Mouse (Mus musculus): ENCODE measurements around the gene Cd93.

The Cd93 gene

GRCm38 (mm10) chr2:148441421-148441820 lies 1.9 kb downstream of the Cd93 start:
- DNase-seq, result no peak

DNA sequence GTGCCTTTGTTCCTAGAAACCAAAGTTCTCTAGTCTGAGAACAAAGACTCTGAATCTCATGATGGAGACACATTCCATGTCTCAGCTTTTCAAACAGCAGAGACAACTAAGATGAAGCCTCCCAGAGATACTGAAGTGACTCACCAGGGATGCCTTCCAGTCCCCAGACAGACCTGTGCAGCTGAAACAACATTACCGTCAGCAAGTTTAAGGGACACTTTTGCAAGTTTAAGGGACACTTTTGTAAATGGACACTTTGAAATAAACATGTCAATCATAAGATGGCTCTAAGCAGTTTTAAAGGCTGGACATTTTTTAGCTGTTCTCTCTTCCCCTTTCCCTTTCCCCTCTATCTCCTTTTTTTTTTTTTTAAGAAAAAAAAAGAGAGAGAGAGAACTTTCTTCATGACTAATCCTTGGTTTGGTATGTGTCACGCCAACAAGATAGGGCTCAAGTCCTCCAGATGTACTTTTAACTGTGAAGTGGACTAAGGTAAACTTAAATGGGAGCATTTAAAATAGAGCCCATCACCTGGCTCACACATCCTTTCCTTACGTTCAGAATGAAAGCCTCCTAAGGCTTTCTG lies 3.6 kb downstream of the Cd93 start:
- DNase-seq, result no peak

DNA sequence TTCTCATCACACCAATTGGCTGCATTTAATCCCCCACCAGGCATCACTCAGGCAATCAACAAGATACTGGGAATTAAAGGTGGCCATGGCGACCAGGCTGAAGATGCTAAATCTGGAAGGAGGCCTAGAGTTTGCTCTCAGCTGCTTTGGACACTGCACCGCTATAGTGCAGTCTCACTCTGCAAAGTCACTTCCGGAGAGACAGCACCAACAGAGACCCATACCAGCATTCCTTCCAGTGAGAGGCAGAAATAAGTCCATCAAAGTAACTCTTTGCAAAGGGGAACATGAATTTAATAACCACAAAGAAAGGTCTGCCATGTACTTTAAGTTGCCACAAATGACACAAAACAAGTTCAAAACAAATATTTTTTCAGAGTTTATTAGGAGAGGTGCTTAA lies 7.1 kb downstream of the Cd93 start:
- peak; percentile 1 to 3 for DNase-seq

DNA sequence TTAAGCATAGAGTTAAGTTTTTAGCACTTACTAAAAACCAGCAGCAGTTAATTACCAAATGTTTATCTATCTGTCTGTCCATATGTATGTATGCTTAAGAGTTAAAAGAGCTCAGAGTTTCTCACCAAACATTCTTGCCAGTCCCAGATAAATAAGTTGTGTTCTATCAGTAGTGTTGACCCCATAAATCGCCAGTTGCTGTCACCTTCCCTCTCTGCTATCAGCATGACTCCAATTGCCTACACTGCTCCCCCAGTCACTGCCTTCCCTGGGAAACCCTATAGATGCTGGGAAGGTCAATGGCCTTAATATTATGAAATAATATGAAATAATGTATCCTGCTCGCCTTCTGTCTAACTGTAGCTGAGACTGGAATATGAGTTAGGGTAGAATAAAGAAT lies 11.0 kb downstream of the Cd93 start:
- DNase-seq, result no peak

DNA sequence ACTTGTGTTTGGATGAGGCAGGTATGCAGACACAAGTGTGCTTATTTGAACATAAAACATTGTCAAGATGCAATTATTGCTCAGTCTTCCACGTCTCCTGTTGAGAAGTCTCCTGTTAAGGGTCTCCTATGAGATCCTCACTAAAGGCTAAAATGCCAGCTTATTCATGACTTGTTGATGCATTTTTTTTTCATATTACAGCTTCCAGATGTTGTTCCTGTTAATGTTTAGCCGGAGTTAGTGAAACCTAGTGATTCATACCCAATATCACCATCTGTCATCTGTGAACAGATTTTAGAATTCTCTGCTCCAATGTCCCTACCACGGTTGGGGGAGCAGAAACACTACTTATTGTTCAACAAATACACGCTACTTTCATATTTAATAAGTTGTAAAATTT lies 12.4 kb downstream of the Cd93 start:
- DNase-seq, result no peak

DNA sequence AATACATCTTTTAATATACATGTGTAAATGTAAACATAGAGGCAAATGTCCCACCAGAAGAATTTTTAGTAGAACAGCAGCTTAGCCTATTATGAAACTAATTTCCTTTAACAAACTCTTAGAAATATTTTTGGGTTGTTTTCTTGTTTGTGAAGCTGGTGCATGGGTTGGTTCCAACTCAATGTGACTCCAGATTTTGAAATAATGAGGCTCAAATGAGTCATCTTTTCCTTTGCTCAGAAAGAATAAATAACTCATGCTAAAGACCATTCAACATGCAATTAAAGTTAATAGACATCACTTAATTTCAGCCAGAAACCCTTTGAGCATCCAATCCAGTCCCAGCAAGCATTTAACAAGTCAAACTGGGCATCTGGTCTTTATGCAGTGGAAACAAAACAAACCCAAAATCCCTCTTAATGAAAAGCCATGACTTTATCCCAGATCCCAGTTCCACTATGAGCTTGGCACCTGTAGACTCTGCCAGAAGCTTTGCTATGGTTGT lies 14.3 kb downstream of the Cd93 start:
- DNase-seq, result no peak

DNA sequence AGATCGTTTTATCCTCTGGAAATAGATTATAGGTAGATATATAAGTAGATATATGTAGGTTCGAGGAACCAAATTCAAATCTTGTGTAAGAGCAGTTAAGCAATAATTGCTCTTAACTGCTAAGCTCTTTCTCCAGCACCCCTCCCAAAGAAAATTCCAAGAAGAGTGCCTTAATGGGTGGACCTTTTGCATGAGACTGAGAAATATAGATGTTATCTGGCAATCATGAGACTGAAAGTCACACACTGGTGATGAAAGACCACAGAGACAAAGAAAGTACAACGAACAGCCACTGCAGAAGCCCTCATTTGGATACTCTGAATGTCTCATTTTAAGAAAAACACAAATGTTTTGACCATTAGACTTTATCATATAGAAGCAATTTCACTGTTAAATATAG lies 14.8 kb downstream of the Cd93 start:
- no peak for DNase-seq

DNA sequence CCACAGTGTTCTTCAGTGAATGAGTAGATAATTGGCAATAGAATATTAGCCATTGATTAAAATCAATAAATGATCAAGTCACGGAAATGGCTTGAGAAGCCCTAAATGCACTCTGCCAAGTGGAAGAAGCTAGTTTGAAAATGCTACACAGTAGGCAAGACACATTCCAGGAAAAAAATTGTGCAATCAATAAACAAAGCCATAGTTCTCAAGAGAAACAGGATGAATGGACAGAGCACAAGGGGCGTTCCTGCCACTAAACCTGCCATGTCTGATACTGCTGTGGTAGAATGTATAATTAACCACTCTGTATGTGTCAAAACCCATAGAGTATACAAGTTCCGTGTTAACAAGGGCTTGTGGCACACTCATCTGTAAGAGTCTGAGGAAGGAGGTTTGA lies 15.8 kb downstream of the Cd93 start:
- no peak for DNase-seq

GRCm38 (mm10) chr2:148425709-148426382 lies 17.5 kb downstream of the Cd93 start:
- DNase-seq, result no peak

DNA sequence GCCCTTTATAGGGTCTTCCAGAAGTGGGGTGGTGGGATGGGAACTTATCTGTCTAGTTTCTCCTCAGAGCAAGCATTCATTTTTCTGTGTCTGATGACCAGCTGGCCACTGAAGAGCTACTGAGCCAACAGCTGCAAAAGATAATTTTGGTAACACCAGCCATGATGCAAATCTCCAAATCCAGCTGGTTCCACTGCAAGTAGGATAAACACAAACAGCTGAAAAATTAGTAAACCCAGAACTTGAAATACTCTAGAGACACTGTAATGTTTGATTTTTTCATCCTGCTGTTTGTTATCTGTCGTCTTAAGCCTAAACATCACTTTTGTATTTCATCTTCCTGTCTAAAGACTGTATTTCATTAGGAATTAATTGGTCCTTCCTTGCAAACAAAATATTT lies 21.7 kb downstream of the Cd93 start:
- no peak for DNase-seq

DNA sequence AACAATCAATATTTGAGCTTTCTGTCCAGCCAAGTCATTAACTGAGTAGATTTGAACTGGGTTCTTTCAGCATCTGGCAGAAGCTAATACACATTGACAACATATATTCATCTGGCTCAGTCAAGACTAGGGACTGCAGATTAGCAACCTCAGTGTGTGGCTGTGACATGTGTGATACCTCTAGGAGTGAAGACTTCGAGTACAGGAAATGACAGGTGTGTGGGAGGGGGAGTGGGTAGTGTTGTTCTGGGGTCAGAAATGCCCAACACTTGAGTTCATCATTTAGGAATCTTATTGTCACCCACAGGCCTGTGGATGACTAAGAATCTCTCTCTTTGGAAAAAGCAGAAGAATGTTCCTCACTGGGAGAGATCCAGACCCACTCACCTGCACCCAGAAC lies 22.3 kb downstream of the Cd93 start:
- DNase-seq, result no peak

GRCm38 (mm10) chr2:148419776-148420175 lies 23.6 kb downstream of the Cd93 start:
- no peak for DNase-seq

DNA sequence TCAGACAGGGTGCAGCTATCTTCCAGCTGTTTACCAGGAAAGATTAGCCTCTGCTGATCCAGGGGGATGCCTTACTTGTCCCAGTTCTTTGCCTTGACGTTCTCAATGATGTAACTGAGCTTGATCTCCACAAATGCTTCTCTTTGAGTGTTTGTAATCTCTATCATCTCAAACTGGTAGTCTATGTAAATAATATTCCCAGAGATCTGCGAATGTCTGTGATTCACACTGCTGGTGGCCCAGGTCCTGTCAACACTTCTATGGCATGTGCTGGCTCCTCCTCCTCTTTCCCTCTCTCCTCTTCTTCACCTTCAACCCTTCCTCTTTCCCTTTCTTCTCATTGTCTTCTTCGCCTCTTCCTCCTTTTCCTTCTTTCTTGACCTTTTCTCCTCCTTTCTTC lies 24.2 kb downstream of the Cd93 start:
- no peak for DNase-seq

- DNase-seq, result no peak
Observed at GRCm38 (mm10) chr2:148409821-148410220, 33.5 kb downstream of the Cd93 start.

- DNase-seq, result peak; percentile 82
Observed at GRCm38 (mm10) chr2:148409141-148409540, 34.2 kb downstream of the Cd93 start.

DNA sequence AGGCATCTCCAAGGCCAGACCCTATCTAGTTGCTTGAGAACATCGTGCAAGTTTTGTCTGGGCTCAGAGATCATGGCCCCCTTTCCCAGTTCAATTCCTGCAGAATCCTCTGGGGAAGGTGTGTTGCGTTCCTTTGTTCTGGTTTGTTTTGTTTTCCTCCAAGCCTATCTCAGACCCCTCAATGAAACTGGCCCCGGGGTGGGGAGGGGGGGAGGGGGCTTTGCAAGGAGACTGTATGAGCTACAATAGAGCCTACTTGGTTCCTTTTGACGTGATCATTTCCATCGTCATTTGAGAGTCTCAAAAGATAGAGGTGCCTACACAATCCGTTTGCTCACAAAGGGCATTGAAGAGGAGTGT lies 34.6 kb downstream of the Cd93 start:
- DNase-seq, result no peak

GRCm38 (mm10) chr2:148407870-148408760 lies 35.2 kb downstream of the Cd93 start, which contains the start of gene Thbd:
TSS of gene Thbd (minus strand) at chr2:148408188.
- peak in 1 of 2 experiments; percentile 21 for DNase-seq

GRCm38 (mm10) chr2:148406971-148407869 lies 36.1 kb downstream of the Cd93 start:
- peak; percentile 38 to 49 for DNase-seq

- peak; percentile 55 to 63 for DNase-seq
Observed at GRCm38 (mm10) chr2:148406160-148406970, 37.0 kb downstream of the Cd93 start.

DNA sequence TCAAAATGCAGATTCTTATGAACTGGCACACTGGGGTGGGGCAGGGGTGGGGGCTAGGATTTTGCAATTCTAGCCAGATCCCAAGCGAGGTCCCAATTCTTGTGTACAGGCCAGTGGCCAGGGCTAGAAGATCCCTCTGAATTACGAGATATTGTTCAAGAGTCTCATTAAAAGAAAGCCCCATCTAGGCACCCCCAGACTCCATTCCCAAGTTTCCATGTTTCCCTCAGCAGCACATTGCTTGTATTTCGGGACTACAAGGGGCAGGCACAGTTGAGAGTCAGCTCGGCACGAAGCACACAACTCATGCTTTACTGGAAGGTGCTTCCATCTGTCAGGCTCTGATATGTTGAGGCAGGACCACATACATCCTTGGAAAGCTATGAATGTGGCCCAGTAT lies 38.5 kb downstream of the Cd93 start:
- no peak for DNase-seq

- no peak for DNase-seq
Observed at GRCm38 (mm10) chr2:148402227-148402626, 41.1 kb downstream of the Cd93 start.
